Mouse (Mus musculus): ENCODE measurements around the gene Irak4.

Gene Irak4

DNA sequence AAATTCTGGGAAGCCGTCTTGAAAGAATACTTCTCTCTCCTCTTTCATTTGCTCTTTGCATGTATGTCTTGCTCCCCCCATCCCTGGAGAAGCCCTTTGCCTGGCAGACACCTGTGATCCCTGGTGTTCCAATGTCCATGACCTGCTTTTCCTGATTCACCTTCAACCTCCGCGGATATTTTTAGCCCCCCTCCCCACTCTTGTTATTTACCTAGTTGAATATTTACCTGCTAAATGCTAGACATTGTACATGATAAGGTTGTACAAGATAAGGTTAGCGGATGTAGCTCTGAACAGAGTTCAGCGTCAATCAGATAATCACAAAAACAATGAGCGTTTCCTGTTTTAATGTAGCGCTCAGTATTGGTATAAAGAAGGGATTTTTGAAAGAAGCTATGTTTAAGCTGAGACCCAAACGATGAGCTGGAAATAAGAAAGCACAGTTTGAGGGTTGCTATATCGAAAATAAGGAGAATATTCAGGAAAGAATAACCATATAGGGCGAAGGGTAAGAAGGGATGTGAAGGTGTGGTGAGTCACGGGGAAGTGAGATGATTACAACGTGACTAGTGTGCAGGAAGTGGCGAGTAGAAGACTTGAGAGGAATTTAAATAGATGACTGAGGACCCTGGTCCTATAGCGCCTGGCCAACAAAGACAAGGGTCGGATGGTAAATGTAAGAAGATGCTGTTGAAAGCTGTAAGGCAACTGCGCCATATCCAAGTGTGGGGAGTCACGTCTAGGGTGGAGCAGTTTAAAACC, 15.6 kb downstream of the Irak4 start:
- DNase-seq (ENCODE audit: low read depth, low spot score) = peak; percentile 32

GRCm38 (mm10) chr15:94564909-94565308, 21.5 kb downstream of the Irak4 start:
- DNase-seq (ENCODE audit: low read depth, low spot score) = peak; percentile 56

- peak; percentile 65 for DNase-seq (ENCODE audit: low read depth, low spot score)
Observed at GRCm38 (mm10) chr15:94565854-94566253, 22.4 kb downstream of the Irak4 start.

DNA sequence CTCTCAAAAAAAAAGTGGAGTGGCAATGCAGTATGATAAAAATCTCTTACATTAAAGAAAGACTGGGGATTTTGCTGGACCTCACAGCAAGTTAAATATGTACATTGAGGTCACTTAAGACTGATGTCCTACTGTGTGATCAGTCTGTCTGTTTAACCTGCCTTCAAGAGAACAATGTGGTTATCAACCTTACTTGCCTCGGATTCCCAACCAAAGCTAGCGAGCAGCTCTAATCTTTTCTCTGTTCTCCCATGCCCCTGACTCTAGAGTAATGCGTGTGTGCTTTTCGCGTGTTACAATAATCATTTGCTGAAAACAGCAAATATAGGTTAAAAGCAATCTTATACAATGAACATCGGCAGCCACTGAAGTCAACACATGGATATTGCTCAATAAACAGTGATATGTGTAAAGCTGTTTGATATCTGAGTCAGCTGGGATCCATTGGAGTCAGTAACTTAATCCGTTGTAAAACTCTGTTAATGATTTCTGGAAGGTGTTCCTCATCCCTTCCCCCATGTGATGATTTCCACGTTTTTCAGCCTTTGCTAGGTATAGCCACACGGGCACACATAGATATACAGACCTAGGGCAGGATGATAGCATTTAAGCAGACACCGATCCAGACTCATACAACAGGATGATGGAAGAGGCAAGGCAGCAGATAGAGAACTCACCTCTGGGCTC, 25.2 kb downstream of the Irak4 start:
- DNase-seq (ENCODE audit: low read depth, low spot score) = no peak

GRCm38 (mm10) chr15:94571501-94571900, 28.1 kb downstream of the Irak4 start:
- DNase-seq (ENCODE audit: low read depth, low spot score) = no peak

GRCm38 (mm10) chr15:94572746-94573145, 29.3 kb downstream of the Irak4 start:
- DNase-seq (ENCODE audit: low read depth, low spot score) = no peak

DNA sequence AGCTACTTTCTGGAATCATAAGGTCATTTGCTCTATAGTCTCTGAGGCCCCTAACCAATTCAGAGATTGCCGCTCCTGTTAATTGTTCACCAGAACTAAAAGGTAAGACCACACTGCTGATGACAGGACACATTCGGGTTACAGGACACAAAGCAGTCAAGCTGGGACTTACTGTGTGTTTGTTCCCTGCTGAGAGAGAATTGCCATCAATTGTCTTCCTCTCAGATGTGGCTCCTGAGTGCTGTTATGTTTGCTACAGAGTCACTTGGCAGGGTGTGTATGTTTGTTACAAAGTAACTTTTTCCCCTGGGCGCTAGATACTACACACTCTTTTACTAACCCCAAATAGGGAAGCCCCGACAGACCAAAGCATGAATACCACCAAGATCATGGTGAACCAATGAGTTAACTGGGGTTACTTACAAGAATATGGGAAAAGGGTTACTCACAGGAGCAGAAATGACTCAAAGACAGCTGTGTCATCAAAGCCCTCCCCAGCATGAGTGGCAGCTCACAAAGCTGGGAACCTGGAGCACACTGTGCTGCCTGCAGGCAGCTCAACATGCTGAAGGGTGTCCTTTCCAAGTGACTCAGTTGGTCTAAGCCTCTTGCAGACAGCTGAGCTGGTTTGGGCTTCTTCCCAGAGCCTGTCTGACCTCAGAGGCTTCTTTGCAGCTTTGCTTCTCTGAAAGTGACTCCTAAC, 31.3 kb downstream of the Irak4 start:
- DNase-seq (ENCODE audit: low read depth, low spot score) = no peak

DNA sequence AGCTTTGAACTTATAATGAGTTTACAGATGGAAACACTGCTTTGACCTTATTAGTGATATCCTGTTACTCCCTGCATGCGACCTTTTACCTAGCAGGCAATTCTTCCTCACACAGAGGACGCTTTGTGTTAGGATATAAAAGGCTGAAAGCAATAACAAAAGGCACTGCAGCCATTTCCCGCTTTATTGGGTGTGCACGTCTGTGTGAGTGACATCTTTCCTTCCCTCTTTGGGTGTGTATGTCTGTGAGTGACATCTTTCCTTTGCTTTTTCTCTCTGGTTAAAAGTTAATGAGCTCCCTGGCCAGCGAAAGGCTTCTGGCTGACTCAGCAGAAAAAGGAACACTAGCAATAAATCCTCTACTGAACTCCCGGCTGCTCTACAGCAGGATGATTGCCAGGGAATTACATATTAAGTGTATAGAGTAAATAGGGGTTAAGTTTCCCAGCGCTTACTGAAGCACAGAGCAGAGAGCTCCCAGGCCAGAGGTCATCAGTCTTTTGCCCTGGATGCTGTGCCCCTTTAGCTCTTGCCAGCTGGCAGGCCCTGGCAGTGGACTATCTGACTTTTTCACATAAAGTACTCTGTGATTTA, 38.7 kb downstream of the Irak4 start:
- DNase-seq (ENCODE audit: low read depth, low spot score) = no peak

GRCm38 (mm10) chr15:94583153-94583552, 39.7 kb downstream of the Irak4 start:
- no peak for DNase-seq (ENCODE audit: low read depth, low spot score)

DNA sequence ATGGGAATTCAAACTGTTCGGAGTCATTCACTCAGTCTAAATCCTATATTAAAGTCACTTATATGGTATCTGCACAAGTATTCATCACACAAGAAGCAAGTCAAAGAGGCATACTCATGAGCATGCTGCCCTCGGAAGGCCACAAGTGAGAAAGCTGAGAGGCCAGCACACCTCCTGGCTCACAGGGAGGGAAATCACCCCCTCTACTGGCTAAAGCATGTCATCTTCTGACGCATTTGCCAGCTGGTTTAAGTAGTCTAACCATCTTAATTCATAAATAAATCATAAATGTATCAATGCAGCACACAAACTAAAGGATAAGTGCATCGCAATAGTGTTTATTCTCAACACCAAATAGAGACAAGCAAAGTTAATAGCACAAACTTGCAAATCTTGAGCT, 41.3 kb downstream of the Irak4 start:
- DNase-seq (ENCODE audit: low read depth, low spot score) = peak; percentile 33

- DNase-seq (ENCODE audit: low read depth, low spot score) = no peak
Observed at GRCm38 (mm10) chr15:94587826-94588715, 44.6 kb downstream of the Irak4 start.

DNA sequence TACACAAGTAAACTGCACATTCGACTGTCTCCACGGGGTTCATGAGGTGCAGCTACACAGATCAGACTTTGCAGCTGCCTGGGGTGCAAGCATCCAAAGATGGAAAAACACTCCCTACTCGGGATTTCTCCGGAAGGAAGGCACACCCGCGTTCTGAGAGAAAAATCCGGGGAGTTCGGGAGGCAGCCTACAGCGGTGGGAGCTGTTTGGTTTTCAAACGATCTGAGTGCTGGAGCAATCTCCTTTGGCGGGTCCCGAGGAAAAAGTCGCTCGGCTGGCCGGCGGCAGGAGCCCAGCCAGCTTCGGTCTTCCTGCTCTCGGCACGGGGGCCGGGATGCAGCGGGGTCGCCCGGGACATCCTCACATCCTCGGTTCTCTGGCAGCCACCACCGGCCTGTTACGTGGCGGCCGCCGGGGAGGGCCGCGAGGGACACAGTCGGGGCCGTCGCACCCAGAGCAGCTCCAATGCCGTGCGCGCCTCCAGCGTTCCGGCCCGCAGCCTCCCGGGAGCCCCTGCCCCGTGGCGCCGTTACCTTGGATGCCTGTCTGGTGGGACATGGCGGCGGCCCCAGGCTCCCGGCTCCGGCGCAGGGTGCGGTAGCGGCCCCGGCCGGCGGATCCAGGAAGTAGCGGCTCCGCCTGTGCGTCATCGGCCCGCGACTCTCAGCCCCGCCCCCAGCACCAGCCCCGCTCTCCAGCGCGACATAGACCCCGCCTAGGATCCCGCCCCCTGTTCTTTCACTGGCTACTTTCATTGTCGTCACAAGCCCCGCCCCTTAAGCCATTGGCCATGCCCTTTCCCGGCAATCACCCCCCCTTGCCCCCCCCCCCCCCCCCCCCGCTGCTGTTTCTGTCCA, 46.0 kb downstream of the Irak4 start, which contains the start of gene Twf1:
TSS of gene Twf1 (minus strand) at position 671 of the 857 bp plus-strand sequence.
- peak; percentile 99 for DNase-seq (ENCODE audit: low read depth, low spot score)

DNA sequence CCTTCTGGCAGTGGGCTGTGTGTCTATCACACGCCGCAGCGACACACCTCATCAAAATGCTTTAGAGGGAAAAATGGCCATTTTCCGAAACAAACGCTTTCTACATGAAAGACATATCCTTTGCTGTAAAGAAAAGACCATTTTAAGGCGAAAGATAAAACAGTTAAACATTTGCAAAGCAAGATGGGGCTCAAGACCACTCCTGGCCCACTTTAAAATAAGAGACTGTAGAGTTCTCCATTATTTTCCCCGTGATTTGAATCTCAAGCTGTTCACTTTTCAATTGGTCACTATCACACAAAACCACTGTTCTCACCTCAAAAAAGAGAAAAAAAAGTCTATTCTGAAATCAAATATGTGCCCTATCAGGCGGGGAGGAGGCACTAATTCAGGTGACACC, 46.6 kb downstream of the Irak4 start:
- no peak for DNase-seq (ENCODE audit: low read depth, low spot score)

GRCm38 (mm10) chr15:94591356-94591755, 47.9 kb downstream of the Irak4 start:
- DNase-seq (ENCODE audit: low read depth, low spot score) = no peak

DNA sequence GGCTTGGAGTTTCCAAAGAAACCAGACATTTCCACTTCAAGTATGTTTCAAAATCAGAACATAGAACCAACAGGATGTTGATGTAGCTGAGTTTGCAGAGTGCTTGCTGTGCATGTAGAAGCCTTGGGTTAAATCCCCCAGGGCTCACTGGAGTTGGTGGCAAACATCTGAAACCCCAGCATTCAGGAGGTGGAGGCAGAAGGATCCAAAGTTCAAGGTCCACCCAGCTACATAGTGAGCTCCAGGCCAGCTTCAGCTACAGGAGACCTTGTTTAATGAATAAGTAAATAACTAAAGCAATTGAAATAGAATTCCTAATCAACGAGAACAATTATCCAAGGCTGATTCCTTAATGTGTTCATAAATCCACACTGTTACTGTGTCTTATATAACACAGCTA, 50.1 kb downstream of the Irak4 start:
- no peak for DNase-seq (ENCODE audit: low read depth, low spot score)

DNA sequence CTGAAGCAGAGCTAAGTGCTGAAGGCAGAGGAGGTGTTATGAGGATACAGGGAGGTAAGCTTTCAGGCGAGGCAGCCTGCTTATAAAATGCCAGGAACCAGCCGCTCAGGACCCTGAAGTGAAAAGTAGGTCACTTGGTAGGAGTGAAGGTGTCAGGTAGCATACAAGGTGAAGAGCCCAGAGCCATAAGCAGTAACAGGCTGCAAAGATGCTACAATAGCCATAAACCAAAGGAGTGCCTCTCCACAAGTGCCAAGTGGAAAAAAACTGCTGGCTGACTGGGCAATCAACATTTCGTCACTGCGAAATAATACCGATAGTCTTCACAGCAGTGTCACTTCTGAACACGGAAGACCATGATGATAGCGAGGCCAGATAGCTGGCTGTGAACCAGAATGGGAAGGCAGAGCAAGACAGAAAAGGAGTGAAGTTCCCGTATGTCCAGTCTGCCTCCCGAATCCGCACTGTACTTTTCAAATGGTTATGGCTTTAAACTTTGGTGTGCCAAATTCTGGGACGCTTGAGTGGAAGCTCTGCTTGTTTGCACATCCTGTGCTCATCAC, 56.8 kb downstream of the Irak4 start:
- DNase-seq (ENCODE audit: low read depth, low spot score) = no peak

GRCm38 (mm10) chr15:94601339-94601738, 57.9 kb downstream of the Irak4 start:
- DNase-seq (ENCODE audit: low read depth, low spot score) = peak; percentile 82

DNA sequence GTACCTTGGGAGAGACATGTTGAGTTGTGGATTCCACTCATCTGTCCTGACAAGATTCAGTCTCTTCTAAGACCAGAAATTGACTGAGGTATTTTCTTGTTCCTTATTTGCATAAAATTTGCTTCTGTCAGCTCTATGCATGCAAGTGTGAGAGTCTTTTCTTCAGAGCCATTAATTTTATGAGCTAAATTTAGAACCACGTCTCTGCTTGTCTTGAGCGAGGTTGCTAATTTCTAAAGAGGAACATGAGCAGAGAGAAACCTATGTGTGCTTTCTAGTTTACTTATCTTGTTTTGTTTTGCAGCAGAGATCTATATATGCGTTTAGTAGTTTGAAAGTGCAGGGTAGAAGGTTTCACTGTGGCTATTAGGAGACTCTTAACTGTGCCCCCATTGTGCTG, 59.0 kb downstream of the Irak4 start:
- no peak for DNase-seq (ENCODE audit: low read depth, low spot score)

DNA sequence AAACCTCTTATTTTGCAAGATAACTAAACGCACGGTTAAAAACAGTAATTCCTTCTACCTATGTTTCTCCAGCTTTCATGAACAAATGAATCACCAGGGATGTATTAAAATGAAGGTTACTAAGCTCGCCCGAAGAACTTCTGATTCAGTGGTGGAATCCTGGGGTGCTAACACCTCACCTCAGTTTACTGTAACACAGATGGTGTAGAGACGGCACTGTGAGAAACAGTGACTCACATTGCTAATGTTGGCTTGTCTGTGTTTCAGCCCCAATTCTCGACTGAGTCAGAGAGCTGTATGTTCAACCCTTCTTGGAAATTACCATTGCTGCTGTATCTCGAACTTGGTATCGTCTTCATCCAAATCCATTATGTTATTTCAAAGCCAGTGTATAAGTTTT, 64.3 kb downstream of the Irak4 start:
- no peak for DNase-seq (ENCODE audit: low read depth, low spot score)

DNA sequence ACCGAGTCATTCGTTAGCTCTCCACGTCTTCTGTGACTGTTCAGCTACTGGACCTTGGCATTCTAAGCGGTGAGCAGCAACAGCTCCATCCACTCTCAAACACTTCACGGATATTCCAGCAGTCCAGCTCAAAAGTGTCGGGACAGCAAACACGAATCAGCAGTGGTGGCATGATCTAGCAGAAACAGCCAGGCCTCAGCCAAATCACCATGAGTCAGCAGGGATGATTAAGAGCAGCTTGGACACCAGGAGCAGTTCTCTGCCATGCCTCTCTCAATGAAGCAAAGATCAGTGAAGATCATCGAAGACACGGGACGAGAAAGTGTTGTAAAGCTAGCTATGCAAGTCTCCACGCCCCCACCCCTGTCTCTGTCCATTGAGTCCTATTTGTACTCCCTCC, 72.6 kb downstream of the Irak4 start:
- no peak for DNase-seq (ENCODE audit: low read depth, low spot score)
